Mouse (Mus musculus): ENCODE results near the gene B3gnt9. TPM values are rescaled to one million over a fixed set of nuclear protein-coding genes. Genes with fewer than 3 reads are reported as not detected.
"Not testable (repeated sequence)": the region's sequence is repeated elsewhere in the genome, so short reads cannot be mapped to it uniquely, and the experiment has no call there.

B3gnt9 gene
- total RNA-seq, 2 experiments from 2014 or later: 4.1 to 4.9 TPM

- no peak for DNase-seq (ENCODE audit: low spot score)
- intact Hi-C loops (cut with DNase I): loop anchor here (10.0 kb wide), 1 partner anchor 609 kb away; no protein-coding TSS in a partner anchor
These were observed 8.4 kb upstream of the B3gnt9 start for GRCm38 (mm10) chr8:105263244-105263912.

GRCm38 (mm10) chr8:105261326-105261980 is 6.5 kb upstream of the B3gnt9 start:
- intact Hi-C loops (cut with DNase I): loop anchor here (10.0 kb wide), 1 partner anchor 607 kb away; no protein-coding TSS in a partner anchor
- DNase-seq (ENCODE audit: low spot score): no peak

- DNase-seq (ENCODE audit: low spot score): no peak
- intact Hi-C loops (cut with DNase I): loop anchor here (10.0 kb wide), 1 partner anchor 606 kb away; no protein-coding TSS in a partner anchor
These were observed 5.6 kb upstream of the B3gnt9 start for GRCm38 (mm10) chr8:105260371-105261099.

- intact Hi-C loops (cut with DNase I): loop anchor here (10.0 kb wide), 1 partner anchor 605 kb away; no protein-coding TSS in a partner anchor
- DNase-seq (ENCODE audit: low spot score): no peak
These were observed 4.9 kb upstream of the B3gnt9 start for GRCm38 (mm10) chr8:105259721-105260320.

GRCm38 (mm10) chr8:105258911-105259720 is 4.2 kb upstream of the B3gnt9 start:
- DNase-seq (ENCODE audit: low spot score): no peak
- intact Hi-C loops (cut with DNase I): no loop called here

GRCm38 (mm10) chr8:105257318-105258114 is 2.6 kb upstream of the B3gnt9 start:
- DNase-seq (ENCODE audit: low spot score): no peak
- intact Hi-C loops (cut with DNase I): no loop called here

- DNase-seq (ENCODE audit: low spot score): peak; percentile 73
- intact Hi-C loops (cut with DNase I): loop anchor here (5.0 kb wide), 1 partner anchor 38 kb away; no protein-coding TSS in a partner anchor
These were observed 594 bp downstream of the B3gnt9 start for GRCm38 (mm10) chr8:105254152-105254965.

GRCm38 (mm10) chr8:105253766-105254151 is 1.2 kb downstream of the B3gnt9 start:
- intact Hi-C loops (cut with DNase I): loop anchor here (5.0 kb wide), 1 partner anchor 39 kb away; no protein-coding TSS in a partner anchor
- DNase-seq (ENCODE audit: low spot score): no peak

GRCm38 (mm10) chr8:105252680-105253537 is 2.0 kb downstream of the B3gnt9 start:
- no peak for DNase-seq (ENCODE audit: low spot score)
- intact Hi-C loops (cut with DNase I): loop anchor here (5.0 kb wide), 1 partner anchor 39 kb away; no protein-coding TSS in a partner anchor

GRCm38 (mm10) chr8:105251954-105252353 is 3.0 kb downstream of the B3gnt9 start:
- intact Hi-C loops (cut with DNase I): loop anchor here (5.0 kb wide), 1 partner anchor 40 kb away; no protein-coding TSS in a partner anchor

GRCm38 (mm10) chr8:105241016-105241415 is 13.9 kb downstream of the B3gnt9 start:
- DNase-seq (ENCODE audit: low spot score): no peak
- intact Hi-C loops (cut with DNase I): no loop called here

More at GRCm38 (mm10) chr8:105251954-105252353, 3.0 kb downstream of the B3gnt9 start:
- no peak for DNase-seq (ENCODE audit: low spot score)

- intact Hi-C loops (cut with DNase I): no loop called here
- no peak for DNase-seq (ENCODE audit: low spot score)
These were observed 17.4 kb downstream of the B3gnt9 start for GRCm38 (mm10) chr8:105237442-105238142.

GRCm38 (mm10) chr8:105235206-105235605 is 19.7 kb downstream of the B3gnt9 start:
- intact Hi-C loops (cut with DNase I): no loop called here
- no peak for DNase-seq (ENCODE audit: low spot score)

- DNase-seq (ENCODE audit: low spot score): no peak
- intact Hi-C loops (cut with DNase I): no loop called here
These were observed 21.6 kb downstream of the B3gnt9 start for GRCm38 (mm10) chr8:105233126-105233935.

GRCm38 (mm10) chr8:105232321-105232693 is 22.6 kb downstream of the B3gnt9 start:
- DNase-seq (ENCODE audit: low spot score); intact Hi-C loops (cut with DNase I): not testable (repeated sequence)
